Mouse (Mus musculus) hindbrain, postnatal 0 days (tissue): ENCODE measurements around the gene Ndufb7. TPM values are rescaled to one million over a fixed set of nuclear protein-coding genes. Genes with fewer than 3 reads are reported as not detected.
A peak's percentile ranks its signal among the peaks of the same experiment; 100 is the strongest.

ENCODE experiments used
- ATAC-seq: fragments of 200-750 bp; cut with Nextera tagmentation; 2 replicates; pipeline ENCODE4 v1.8.0; 2017; ENCODE audit warnings: mild to moderate bottlenecking, moderate TSS enrichment, moderate library complexity
- DNase-seq: peaks from one replicate; pipeline ENCODE4 v3.0.0-alpha.2; 2015; ENCODE audit warnings: low spot score
- H3K27ac ChIP-seq: fragments of 300-500 bp; sonication (generic); 2 replicates; pipeline ENCODE4 v1.5.1; 2014; ENCODE audit warnings: mild to moderate bottlenecking
- H3K27me3 ChIP-seq: fragments of 300-500 bp; sonication (generic); 2 replicates; pipeline ENCODE4 v1.6.1; 2014; ENCODE audit warnings: low read length, mixed read lengths; ENCODE audit not compliant: insufficient read depth
- H3K36me3 ChIP-seq: fragments of 300-500 bp; sonication (generic); 2 replicates; pipeline ENCODE4 v1.6.1; 2014; ENCODE audit warnings: low read length, mixed read lengths; ENCODE audit not compliant: insufficient read depth
- H3K4me1 ChIP-seq: fragments of 300-500 bp; sonication (generic); 2 replicates; pipeline ENCODE4 v1.6.1; 2014; ENCODE audit warnings: antibody characterized with exemption, low read length, mixed read lengths; ENCODE audit not compliant: insufficient read depth
- H3K4me2 ChIP-seq: fragments of 300-500 bp; sonication (generic); 2 replicates; pipeline ENCODE4 v1.6.1; 2014; ENCODE audit warnings: low read depth, mild to moderate bottlenecking, low read length, moderate library complexity, mixed read lengths
- H3K4me3 ChIP-seq: fragments of 300-500 bp; sonication (generic); 2 replicates; pipeline ENCODE4 v1.5.1; 2014; ENCODE audit warnings: low read length
- H3K9ac ChIP-seq: fragments of 300-500 bp; sonication (generic); replicated peaks from 2 replicates; pipeline ENCODE4 v1.6.1; 2014; ENCODE audit warnings: mild to moderate bottlenecking, low read length, moderate library complexity, mixed read lengths
- H3K9me3 ChIP-seq: fragments of 300-500 bp; sonication (generic); 2 replicates; pipeline ENCODE4 v1.6.1; 2016; ENCODE audit warnings: low read length, mixed read lengths
- CTCF ChIP-seq: IDR thresholded peaks from 2 replicates; pipeline ENCODE4 v1.5.1; 2016; ENCODE audit warnings: antibody characterized with exemption, control low read depth, low read depth
- WGBS: fragments of 180-500 bp; shearing (Covaris S2); extraction: QIAGEN DNeasy Blood & Tissue Kit; methylation state at CpG from one replicate; pipeline ENCODE4 v1.1.7; 2014; 5-methylcytosine and 5-hydroxymethylcytosine counted together
- polyA plus RNA-seq: library from polyadenylated mRNA; unstranded; fragments of >200 nt; fragmentation: Nextera tagmentation; extraction: Ambion mirVana; gene quantifications from 2 replicates; pipeline ENCODE4 v1.2.1, GENCODE M21; 2015
- total RNA-seq: library from RNA; depleted of rRNA; stranded (reverse); fragments of >200 nt; gene quantifications from 2 replicates; pipeline ENCODE4 v1.2.3, GENCODE M21; 2014

Ndufb7 gene
- total and polyA plus RNA-seq, 2 experiments from 2014 or later: 186 to 442 TPM

DNA sequence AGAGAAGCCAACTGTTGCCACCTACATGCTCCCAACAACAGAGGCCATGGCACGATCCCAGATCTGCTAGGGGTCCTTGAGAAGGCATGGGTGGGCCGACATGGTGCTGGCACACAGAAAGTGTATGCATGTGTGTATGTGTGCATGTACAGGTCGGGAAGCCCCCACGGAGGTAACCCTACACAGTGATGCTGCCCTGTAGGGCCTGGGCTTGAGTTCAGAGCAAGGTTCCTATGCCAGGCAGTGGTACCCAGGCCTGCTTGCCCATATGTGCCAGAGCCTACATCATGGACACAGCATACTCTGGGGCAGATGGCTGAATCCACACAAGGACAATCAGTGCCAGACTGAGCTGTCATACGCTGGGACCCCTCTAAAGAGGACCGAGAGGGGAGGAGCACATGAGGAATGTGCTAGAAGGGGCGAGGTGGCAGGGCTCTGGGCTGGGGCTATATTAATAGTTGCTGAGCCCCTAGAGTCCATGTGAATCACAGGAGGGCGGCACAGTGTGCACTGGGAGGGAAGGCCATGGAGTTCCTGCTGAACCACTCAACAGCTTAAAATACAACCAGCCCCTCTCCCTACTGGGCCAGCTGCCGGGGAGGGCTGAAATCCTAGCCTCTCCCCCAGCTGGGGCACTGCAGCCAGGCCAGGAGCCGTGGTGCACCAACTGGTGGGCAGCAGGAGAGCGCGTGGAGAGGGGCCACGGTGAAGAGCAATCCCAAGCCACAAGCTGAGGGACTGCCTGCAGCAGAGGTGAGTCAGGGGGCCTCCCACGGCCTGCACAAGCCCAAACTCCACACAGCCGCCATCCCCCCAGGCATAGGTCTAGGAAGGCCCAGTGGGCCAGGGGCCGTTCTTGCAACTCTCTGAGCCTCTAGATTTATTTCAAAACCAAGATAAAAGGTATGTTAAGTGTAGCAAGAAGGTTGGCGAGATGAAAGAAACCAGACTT lies 9.4 kb downstream of the Ndufb7 start:
- Histone ChIP-seq H3K4me1 (peaks cover 23% of the 10 kb centered on the region), H3K9me3 (no peaks in the 10 kb centered on the region), H3K4me2 (no peak overlapping the region), H3K36me3 (peaks cover 24% of the 10 kb centered on the region), H3K27me3 (no peaks in the 10 kb centered on the region), H3K4me3 (no peak overlapping the region), H3K9ac (0 out of 2 replicates have a peak overlapping the region, but pooled peaks have one; percentile 3), H3K27ac (peak overlapping the region; percentile 2; the same call in 1 of the 2 replicates)
- no peak for DNase-seq
- 70% methylated on average over 17 of the region's 17 CpGs for WGBS
- ATAC-seq: peak; percentile 3; the same call in 1 of the 2 replicates
- no peak for TF ChIP-seq CTCF

- Histone ChIP-seq H3K4me1 (peaks cover 23% of the 10 kb centered on the region), H3K27me3 (no peaks in the 10 kb centered on the region), H3K4me2 (no peak overlapping the region), H3K36me3 (peaks cover 19% of the 10 kb centered on the region), H3K9me3 (no peaks in the 10 kb centered on the region), H3K27ac (peak overlapping the region; percentile 45; the same call in 1 of the 2 replicates), H3K4me3 (no peak overlapping the region), H3K9ac (no peak overlapping the region)
- DNase-seq: no peak
- WGBS: 70% methylated on average over 3 of the region's 4 CpGs
- no peak for ATAC-seq
- no peak for TF ChIP-seq CTCF
These were observed 10.0 kb downstream of the Ndufb7 start for GRCm38 (mm10) chr8:83576516-83576895.

- Histone ChIP-seq H3K4me3 (no peak overlapping the region), H3K36me3 (peaks cover 15% of the 10 kb centered on the region), H3K4me1 (peaks cover 23% of the 10 kb centered on the region), H3K27ac (peak overlapping the region; percentile 45; the same call in 1 of the 2 replicates), H3K9ac (no peak overlapping the region), H3K27me3 (no peaks in the 10 kb centered on the region), H3K4me2 (no peak overlapping the region), H3K9me3 (no peaks in the 10 kb centered on the region)
- TF ChIP-seq CTCF: no peak
- DNase-seq (no peak), ATAC-seq (no peak)
- 75% methylated on average over 4 of the region's 4 CpGs for WGBS
These were observed 10.4 kb downstream of the Ndufb7 start for GRCm38 (mm10) chr8:83576921-83577320.

DNA sequence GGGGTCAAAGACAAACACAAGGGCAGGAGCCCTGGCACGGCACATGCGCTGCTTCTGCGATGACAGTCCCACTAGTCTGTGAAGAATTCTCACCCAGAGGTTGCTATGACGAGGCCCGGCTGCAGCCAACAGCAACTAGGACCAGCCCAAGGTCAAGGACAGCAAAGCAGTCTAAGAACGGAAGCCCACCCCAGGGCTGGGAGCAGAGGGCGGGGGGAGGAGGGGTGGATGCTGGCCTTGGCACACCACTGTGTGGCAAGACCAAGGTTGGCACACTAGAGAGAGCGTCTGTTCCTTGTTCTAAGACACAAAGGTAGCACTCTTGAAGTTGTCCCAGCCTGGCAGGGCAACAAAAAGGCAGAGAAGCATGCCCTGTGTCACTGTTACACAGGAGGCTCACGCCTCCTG lies 10.9 kb downstream of the Ndufb7 start:
- H3K4me2 ChIP-seq: no peak overlapping the region
- peaks cover 23% of the 10 kb centered on the region for H3K4me1 ChIP-seq
- no peak overlapping the region for H3K9ac ChIP-seq
- H3K4me3 ChIP-seq: no peak overlapping the region
- no peaks in the 10 kb centered on the region for H3K27me3 ChIP-seq
- TF ChIP-seq CTCF: no peak
- no peaks in the 10 kb centered on the region for H3K9me3 ChIP-seq
- DNase-seq (no peak), ATAC-seq (peak; percentile 19; the same call in 1 of the 2 replicates)
- H3K27ac ChIP-seq: peak overlapping the region; percentile 45; the same call in 1 of the 2 replicates
- WGBS: 36% methylated on average over 9 of the region's 9 CpGs
- peaks cover 10% of the 10 kb centered on the region for H3K36me3 ChIP-seq

GRCm38 (mm10) chr8:83578131-83579055 lies 11.9 kb downstream of the Ndufb7 start:
- no peak for TF ChIP-seq CTCF
- Histone ChIP-seq H3K9ac (peak overlapping the region; percentile 30; the same call in 1 of the 2 replicates), H3K27ac (peak overlapping the region; percentile 56; the same call in 1 of the 2 replicates), H3K4me1 (peaks cover 23% of the 10 kb centered on the region), H3K4me3 (no peak overlapping the region), H3K4me2 (no peak overlapping the region), H3K9me3 (no peaks in the 10 kb centered on the region), H3K36me3 (0 out of 2 replicates have a peak, but pooled peaks cover under 1% of the 10 kb centered on the region), H3K27me3 (no peaks in the 10 kb centered on the region)
- no peak for DNase-seq
- ATAC-seq: no peak
- 64% methylated on average over 17 of the region's 17 CpGs for WGBS

DNA sequence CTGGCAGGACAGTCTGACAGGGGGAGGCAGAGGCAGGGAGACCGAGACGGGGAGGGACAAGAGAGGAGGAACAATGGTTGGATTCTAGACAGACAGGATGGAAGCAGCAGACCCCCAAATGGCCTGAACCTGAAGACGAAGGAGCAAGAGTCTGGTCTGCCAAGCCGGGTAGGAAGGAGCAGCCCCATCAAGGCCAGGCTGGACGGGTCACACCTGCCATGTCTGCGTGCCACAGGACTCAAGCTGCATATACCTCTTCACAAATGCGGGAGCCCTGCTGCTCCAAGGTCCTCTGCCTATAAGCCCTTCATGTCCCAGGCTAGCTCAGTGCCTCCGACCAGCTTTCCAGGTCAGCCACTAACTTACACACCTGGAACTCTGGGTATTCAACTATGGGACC lies 13.2 kb downstream of the Ndufb7 start:
- ATAC-seq (no peak), DNase-seq (no peak)
- H3K36me3 ChIP-seq: no peaks in the 10 kb centered on the region; the same call in 1 of the 2 replicates
- peak overlapping the region; percentile 30; the same call in 1 of the 2 replicates for H3K9ac ChIP-seq
- no peaks in the 10 kb centered on the region for H3K9me3 ChIP-seq
- H3K4me1 ChIP-seq: peaks cover 23% of the 10 kb centered on the region
- no peak overlapping the region for H3K4me3 ChIP-seq
- WGBS: 86% methylated on average over 8 of the region's 8 CpGs
- H3K4me2 ChIP-seq: no peak overlapping the region
- TF ChIP-seq CTCF: no peak
- no peak overlapping the region for H3K27ac ChIP-seq
- no peaks in the 10 kb centered on the region for H3K27me3 ChIP-seq
